Mouse (Mus musculus) stomach, postnatal 0 days (tissue): ENCODE results near the gene Stk39.

Experiments used
- CTCF ChIP-seq: IDR thresholded peaks from 2 replicates; pipeline ENCODE4 v1.5.1; 2016; ENCODE audit warnings: antibody characterized with exemption, low read depth, mild to moderate bottlenecking, moderate library complexity
- EP300 ChIP-seq: optimal IDR thresholded peaks from 2 replicates; pipeline ENCODE3; 2016; ENCODE audit warnings: antibody characterized with exemption

- no peak for TF ChIP-seq CTCF
- TF ChIP-seq EP300: no peak
Observed at GRCm38 (mm10) chr2:68374202-68374601, 97.9 kb downstream of the Stk39 start.
